Mouse (Mus musculus): ENCODE measurements at regions not wholly inside any gene's neighbourhood (a gene's known extent, or its start where the extent isn't known, plus 50 kb on each side); places are given as distances from the start of the nearest gene placed in this dataset.

DNA sequence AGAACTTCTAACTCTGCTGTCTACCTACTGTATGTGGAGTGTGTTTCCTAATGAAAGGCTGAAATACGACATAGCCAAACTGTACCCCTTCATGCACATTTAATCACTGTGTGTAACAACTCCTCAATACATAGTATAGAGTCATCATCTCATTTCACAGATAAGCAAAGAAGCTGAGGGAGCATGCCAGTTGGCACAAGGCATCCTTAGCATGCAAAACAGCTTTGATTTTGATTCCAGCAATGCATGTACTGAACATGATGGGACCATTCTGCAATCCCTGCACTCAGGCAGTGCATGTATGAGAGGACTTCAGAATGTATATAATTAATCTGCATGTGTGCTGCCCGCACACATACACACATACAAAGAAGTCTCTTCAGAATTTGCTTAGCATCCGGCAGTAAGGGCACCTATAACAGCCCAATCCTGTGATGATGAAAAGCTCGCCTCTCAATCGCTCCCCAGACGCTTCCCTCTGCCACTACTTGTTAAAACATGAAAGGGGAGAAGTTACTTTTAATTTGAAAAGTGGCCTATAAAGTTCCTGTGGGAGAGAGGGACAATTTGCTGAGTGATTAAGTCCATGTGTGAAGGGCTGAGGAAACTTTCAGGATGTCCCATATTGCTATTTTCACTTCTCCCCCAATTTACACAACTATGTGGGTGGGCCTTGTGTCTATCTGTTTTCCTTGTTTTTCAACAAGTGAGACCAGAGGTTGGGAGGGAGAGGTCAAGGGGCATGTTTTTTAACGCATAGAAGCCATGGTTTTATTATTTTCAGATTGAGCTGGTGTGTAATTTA, 569.0 kb upstream of the Intu start:
- no peak for DNase-seq

- no peak for DNase-seq
Observed at GRCm38 (mm10) chr3:39965431-39965830, 565.7 kb upstream of the Intu start.

GRCm38 (mm10) chr3:39966390-39966789, 564.7 kb upstream of the Intu start:
- DNase-seq: no peak

GRCm38 (mm10) chr3:39976937-39977336, 554.1 kb upstream of the Intu start:
- no peak for DNase-seq

DNA sequence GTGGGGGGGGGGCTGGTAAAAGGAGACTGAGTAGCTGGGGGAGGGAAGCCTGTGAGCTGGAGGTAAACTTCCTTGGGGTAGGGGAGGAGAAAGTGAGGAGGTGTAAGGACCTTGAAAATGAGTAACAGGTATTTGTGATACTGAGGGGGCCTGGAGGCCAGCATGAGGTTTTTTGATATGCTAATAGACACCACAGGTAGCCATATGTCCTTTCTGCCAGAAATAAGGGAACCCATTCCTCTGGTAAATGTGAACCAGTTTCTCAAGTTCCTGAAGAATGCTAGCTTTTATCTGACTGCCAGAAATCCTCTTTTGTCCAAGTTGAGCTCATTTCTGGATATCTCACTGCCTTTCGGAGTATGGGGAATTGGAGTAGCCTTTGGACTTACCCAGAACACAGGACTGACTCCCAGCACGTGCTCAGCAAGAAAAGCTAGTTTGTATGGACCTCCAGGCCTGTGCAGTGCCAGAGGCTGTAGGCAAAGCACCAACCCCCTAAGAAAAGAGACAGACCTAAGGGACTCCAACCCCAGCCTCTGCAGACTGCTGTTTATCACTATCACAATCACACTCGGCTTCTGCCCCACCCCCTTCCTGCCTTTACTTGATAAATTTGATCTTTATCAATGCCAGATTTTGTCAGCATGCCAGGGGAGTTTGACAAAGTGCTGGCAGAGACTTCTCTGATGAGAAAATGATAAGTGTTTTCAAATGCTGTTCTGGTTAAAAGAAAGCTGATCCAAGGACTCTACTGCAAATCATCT, 552.0 kb upstream of the Intu start:
- no peak for DNase-seq

GRCm38 (mm10) chr3:39982656-39983055, 548.4 kb upstream of the Intu start:
- no peak for DNase-seq

DNA sequence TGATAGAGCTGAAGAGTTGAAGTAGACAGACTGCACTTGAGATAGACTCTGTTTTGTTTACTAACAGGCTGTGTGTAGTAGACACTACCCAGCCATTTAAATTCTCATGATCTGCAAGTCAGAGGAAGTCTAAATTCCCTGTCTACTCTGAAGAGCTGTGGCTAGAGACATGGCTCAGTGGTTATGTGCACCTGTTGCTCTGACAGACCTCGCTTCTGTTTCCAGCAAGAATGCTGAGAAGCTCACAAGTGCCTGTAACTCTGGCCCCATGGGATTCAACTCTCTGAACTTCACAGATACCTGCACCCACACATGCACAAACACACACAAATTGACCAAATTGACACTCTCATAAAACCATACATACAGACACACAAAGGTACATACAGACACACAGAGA, 543.4 kb upstream of the Intu start:
- DNase-seq: no peak

DNA sequence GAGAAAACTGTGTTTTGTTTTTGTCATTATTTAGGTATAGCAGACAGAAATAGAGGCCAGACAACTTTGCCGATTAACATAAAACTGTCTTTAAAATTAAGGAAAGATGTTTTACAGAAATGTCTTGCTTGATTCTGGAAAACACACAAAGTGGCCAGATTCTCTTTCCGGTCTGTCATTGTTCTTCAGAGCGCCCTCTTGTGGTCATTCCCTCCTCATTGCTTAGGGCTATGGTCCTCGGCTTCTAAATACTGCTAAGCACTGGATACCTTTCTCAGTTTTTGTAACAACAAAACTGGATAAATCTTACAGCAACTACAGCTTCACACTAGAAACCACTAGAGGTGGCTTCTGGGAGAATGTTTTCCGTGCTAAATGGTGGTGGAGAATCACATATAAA, 532.5 kb upstream of the Intu start:
- DNase-seq: peak; percentile 56

- no peak for DNase-seq
Observed at GRCm38 (mm10) chr3:39999846-40000245, 531.2 kb upstream of the Intu start.

DNA sequence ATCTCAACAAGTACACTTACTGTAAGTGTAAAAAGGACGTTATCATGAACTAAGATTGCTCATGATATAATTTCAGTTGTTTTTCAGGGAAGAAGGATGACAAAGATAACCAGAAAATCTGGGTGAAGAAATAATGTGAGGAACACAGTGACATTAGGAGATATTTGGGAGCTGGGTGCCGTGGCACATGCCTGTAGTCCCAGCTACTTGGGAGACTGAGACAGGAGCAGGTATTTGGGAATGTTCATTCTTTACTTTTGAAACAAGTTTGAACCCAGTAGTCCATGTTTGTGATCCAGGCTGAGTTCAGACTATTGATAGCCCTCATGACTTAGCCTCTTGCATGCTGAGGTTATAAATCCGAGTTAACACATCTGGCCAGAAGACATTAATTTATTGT, 528.2 kb upstream of the Intu start:
- no peak for DNase-seq

- DNase-seq: no peak
Observed at GRCm38 (mm10) chr3:40010051-40010450, 521.0 kb upstream of the Intu start.

GRCm38 (mm10) chr3:40021682-40022081, 509.4 kb upstream of the Intu start:
- DNase-seq: no peak

DNA sequence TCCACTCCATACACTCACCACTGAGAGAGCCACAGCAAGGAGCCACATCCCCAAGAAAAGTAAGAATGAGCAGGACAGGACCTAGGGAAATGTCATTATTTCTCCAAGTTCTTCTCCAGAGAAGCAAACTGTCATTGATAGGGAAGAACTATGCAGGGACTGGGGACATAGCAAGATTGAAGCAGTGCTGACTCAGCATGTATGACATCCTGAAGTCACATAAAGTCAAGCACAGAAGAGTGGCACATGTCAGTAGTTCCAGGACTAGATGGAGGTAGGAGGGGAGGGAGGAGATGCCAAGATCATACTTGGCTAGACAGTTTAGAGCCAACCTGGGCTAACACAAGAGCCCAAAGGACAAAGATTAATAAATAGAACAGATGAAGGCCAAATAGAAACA, 503.4 kb upstream of the Intu start:
- no peak for DNase-seq

- DNase-seq: no peak
Observed at GRCm38 (mm10) chr3:40036177-40036576, 494.9 kb upstream of the Intu start.

DNA sequence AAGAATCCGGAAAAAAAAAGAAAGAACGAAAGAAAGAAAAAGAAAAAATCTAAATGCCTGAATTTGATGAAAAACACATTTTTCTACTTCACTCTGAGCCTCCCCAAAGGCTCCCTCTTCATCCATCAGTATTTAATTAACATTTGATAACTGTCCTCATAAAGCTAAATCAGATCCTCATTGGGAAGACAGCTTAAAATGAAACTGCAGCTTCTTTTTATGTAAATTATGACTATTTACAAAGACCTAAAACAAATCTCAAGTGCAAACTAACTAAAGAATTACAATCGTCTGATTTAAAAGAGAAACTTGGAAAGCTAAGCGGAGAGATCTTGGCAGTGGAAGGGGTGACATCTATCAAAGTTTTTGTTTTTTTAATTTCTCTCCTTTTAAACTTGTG, 481.4 kb upstream of the Intu start:
- DNase-seq: no peak

DNA sequence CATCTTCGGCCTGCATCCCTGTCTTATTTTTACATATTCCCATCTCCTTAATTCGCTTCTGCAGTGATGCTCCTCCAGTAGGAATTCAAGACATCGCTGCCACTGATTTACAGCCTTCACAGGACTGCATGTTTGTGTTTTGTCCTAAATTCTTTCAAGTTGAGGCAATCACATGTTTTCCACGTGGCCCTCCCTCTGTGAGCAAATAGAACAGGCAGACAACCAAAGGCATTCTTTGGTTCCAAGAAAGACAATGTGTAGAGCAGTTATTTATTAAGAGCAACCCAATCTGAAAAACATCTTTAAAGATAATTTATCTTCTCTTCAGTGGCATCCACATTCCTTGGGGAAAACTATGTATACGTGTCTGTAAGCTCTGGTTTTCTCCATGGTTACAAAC, 472.8 kb upstream of the Intu start:
- DNase-seq: no peak

GRCm38 (mm10) chr3:40058719-40059420, 472.2 kb upstream of the Intu start:
- no peak for DNase-seq

DNA sequence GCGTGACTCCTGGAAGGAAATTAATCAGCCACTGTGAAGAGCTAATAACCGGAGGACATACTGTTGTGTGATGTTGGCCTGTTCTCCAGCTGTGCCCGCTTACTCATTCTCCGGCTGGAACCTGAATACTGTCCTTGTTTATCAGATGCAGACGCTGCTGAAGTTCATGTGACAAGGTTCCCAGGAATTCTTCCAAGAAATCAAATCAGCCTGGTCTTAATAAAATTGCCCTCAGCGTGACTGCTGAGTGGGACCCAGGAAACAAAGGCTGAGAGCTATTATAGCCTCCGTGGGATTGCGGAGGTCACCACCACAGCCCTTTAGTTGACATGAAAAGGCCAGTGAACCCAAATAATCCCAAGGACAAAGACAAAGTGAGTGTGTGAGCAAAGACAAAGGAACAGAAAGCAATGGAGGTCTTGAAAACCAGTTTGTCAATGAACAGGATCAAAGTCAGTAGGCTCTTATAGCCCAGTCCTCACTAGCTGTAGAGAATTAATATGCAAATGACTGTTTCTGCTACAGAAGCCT, 460.9 kb upstream of the Intu start:
- no peak for DNase-seq

GRCm38 (mm10) chr3:40076824-40077223, 454.3 kb upstream of the Intu start:
- no peak for DNase-seq

- DNase-seq: no peak
Observed at GRCm38 (mm10) chr3:40085116-40085515, 446.0 kb upstream of the Intu start.

DNA sequence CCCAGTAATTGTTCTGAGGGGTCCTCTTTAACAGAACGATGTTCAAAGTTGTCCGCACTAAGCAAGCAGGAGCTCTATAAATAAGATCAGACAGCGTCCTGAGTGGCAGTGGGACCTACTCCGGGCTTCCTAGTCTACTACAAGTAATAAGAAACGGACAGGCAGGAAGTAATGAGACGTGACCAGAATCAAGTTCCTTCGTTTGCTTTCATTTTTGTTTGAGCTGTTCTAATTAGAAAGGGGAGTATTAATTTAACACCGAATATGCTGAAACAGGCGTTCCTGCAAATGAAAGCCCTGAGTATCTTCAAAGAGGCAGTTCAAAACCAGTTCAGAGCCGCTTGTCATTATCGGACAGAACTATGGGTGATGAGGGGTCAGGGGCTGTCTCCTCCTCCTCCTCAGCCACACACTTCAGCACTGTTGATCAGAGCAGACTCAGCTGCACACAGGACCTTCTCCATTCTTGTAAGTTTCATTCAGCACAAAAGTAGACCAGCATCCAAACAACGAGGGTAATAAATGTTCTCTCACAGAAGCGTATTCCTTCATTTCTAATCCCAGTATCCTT, 439.2 kb upstream of the Intu start:
- no peak for DNase-seq

DNA sequence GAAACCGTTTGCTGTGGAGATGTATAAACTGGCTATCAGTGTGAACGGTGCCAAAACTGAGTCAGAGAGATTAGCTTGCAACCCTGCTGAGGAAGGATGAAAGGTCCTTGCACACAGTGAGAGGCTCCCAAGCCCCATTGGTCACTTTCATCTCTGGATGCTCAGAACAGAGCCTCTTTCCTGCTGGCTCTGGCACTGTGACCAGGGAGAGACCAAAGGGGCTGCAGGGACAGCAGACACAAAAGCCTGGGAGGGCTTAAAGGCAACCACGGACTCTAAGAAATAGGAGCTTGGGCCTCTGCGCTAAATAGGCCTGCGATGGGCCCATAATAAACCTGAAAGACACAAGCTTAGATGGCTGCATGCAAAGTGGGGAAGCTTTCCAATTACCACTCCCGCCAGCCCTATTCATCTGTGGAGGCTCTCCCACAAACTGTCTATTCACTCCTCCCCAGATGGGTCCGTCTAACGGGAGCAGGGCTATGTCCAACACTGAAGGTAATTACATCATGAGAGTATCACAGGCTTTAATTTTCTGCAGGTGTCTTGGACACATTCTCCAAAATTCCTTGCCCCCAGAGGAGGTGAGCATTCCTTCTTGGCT, 438.2 kb upstream of the Intu start:
- DNase-seq: no peak

DNA sequence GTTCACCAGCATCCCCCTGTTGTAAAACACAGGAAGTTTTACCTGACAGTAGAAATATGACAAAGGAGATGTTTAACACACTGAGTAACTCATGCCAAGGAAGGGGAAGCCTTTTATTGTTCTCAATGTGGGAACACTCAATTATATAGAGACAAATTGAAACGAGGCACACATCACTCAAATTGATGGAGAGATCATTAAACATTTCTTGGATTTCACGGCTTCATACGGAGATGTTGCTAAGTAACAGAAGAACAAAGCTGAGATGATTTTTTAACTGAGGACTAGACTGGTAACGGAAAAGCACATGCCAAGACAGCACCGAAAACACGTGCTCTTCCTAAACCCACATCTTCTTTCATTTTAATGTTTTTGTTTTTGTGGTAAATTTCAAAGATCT, 437.0 kb upstream of the Intu start:
- DNase-seq: no peak

Data from kidney, adult 9 months (tissue).